Mouse (Mus musculus): ENCODE measurements around the gene Ssc5d.
"Not testable (repeated sequence)": the region's sequence is repeated elsewhere in the genome, so short reads cannot be mapped to it uniquely, and the experiment has no call there.

Gene Ssc5d

GRCm38 (mm10) chr7:4925441-4926381 is at the start of gene Ssc5d:
Gene Ssc5d, plus strand, starts transcription at chr7:4925785.
- peak; percentile 51 for DNase-seq

- DNase-seq, result peak; percentile 87
Observed at GRCm38 (mm10) chr7:4876753-4877221, 48.8 kb upstream of the Ssc5d start, which contains the start of gene Isoc2a. Gene Isoc2a, plus strand, starts transcription at chr7:4877153.

- DNase-seq, result no peak
Observed at GRCm38 (mm10) chr7:4877226-4877625, 48.4 kb upstream of the Ssc5d start.

DNA sequence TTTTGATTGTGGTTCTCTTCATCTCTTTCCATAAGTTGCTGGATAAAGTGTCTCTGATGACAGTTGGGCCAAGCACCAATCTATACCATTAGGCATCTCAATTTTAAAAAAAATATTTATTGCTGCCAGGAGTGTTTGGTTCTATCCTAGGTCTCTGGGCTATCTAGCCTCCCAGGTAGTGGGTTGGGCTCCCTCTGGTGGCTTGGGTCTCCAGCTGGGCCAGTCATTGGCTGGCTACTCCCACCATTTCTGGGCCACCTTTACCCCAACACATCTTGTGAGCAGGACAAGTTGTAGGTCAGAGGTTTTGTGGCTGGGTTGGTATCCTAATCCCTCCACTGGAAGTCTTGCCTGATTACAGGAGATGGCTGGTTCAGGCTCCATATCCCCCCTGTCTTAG is 47.4 kb upstream of the Ssc5d start:
- DNase-seq, result peak; percentile 28

- not testable (repeated sequence) for DNase-seq
Observed at GRCm38 (mm10) chr7:4879036-4879435, 46.5 kb upstream of the Ssc5d start.

DNA sequence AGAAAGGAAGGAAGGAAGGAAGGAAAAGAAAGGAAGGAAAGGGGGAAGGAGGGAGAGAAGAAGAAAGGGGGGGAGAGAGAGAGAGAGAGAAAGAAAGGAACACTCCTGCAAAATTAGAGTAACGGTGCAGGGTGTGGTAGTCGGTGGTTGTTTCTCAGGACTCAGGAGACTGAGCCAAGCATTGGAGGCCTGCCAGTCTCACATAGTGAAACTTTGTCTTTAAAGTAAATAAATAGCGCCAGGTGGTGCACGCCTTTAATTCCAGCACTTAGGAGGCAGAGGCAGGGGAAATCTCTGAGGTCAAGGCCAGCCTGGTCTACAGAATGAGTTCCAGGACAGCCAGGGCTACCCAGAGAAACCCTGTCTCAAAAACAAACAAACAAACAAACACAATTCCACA is 38.9 kb upstream of the Ssc5d start:
- peak; percentile 39 for DNase-seq

GRCm38 (mm10) chr7:4895186-4895585 is 30.4 kb upstream of the Ssc5d start:
- DNase-seq, result no peak

DNA sequence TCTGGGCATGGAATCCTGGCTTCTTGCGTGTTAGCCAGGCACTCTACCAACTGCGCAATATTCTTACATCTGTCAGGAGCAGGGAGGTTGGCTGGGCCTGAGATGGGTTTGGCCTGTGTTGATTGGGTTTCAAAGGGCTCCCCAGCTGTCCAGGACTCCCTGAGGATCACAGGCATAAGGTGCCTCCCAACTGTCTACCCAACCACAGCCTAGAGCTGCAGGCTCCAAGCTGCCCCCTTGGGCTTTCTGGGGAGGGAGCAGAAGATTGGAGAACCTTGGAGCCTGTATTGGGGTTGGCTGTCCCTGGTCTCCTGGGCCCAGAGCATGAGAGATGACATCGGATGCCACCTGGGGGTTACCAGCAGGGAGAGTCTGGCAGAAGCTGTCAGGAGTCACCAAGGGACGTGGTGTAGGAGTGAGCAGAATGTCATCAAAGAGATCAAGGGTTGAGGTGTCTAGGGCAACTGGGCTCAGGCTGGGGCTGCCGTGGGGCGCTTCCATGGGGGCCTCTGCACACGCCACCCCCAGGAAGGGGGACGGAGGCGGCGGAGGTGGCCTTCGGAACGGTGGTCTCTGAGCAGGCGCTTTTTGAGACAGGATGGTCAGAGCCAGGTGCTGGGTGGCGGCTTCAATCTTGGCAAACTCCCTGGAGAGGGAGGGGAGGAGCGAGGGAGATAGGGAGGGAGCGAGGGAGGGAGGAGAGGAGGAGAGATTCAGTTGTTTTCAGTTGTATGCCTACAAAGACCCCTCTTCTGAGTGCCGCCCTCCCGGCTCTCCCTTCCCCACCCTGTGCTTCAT is 26.5 kb upstream of the Ssc5d start:
- DNase-seq, result no peak

DNA sequence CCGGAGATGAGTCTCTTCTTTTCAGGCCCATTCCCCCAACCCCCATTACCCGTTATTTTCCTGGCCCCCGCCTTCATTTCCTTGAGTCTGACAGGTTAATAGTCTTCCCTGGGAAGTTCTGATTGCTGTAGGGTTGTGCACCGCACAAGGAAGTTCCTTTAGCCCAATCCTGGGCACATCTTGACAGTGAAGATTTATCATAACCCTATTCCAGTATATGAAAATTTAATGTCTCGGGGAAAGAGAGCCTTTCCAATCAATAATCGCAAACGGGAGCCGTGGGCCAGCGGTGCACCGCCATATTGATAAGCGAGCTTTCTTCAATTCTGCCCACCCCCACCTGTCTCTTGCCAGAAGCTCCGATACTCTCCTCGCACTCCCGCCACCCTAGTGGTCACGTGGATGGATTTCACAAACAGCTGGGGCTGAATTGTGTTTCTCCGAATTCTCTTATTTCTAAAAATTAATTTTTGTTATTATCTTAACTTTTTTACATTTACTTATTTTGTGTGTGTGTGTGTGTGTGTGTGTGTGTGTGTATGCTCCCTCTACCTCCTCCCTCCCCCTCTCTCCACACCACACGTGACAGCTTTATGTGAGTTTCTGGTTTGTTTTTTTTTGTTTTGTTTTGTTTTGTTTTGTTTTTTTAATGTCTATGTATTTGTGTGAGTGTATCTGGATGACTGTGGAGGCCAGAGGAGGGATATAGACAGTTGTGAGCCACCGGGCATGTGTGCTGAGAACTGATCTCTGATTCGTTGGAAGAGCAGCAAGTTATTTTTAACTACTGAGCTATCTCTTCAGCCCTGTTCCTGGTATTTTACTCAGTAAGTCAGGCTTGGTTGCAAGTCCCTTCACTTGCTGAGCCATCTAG is 25.7 kb upstream of the Ssc5d start:
- peak; percentile 32 for DNase-seq

- no peak for DNase-seq
Observed at GRCm38 (mm10) chr7:4900523-4900851, 25.1 kb upstream of the Ssc5d start.

DNA sequence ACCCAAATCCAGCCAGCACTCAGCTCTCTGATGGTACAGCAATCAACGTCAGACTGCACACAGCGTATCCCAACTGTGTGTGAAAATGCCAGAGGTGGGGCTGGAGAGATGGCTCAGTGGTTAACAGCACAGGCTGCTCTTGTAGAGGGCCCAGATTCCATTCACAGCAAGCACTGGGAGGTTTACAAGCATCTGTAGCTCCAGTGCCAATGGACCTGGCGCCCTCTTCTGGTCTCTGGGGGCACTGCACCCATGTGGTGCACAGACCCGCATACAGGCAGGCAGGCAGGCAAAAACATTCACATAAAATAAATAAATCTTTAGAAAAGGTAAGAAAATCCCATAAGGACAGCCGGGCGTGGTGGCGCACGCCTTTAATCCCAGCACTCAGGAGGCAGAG is 24.4 kb upstream of the Ssc5d start:
- no peak for DNase-seq

- DNase-seq, result no peak
Observed at GRCm38 (mm10) chr7:4902404-4902803, 23.2 kb upstream of the Ssc5d start.

DNA sequence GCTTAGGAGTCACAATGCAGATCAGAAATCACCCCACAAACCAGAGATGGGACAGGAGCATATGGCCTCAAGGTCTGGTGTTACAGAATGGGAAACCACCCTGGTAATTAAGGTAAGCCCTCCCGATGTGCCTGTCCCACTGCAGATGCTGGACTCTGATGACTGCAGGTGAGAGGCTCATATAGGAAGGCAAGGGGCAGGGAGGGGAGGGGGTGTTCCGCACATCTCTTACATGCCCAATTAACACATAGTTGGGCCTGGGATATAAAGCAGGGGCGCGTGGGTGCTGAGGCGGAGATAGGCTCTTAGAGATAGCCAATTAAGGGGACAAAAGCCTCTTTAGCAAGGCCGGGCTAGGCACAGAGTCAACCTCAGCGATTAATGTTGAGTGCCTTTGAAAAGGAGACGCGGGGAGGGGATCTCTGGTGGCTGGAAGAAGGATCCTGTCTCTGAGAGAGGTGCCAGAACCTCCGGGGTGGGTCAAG is 19.1 kb upstream of the Ssc5d start, which contains the start of gene Gm36210:
TSS of gene Gm36210 (minus strand) at position 51 of the 485 bp plus-strand sequence.
- DNase-seq, result no peak

DNA sequence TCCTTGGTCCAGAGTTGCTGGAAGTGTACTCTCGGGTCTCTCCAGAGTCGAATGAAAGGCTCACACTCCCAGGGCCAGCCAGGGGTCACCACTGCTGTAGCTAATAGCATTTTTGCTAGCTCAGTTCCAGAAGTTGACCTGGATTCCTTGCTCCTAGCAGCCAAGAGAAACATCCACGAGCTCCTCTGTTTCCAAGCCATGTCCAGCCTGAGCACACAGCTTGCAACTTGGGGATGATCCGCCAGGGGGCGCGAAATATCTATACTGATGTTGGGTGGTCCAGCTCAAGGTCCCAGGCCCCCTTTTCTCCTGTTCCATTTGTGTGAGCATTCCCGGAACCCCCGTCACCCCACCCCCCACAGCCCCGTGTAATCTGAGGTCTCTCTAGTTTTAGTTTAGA is 14.0 kb upstream of the Ssc5d start:
- DNase-seq, result peak; percentile 79

DNA sequence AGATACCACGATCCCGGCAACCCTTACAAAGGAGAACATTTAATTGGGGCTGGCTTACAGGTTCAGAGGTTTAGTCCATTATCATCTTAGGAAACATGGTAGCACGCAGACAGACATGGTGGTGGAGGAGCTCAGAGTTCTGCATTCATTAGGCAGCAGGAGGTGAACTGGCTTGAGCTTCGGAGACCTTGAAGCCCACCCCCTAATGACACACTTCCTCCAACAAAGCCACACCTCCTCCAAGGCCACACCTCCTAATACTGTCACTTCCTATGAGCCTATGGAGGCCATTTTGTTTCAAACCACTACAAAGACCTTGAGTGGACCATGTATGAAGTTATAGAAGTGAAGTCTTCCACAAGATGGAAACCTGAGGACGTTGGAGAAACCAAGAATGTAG is 13.3 kb upstream of the Ssc5d start:
- no peak for DNase-seq

GRCm38 (mm10) chr7:4915007-4915665 is 10.4 kb upstream of the Ssc5d start, which contains the start of gene Zfp628:
Gene Zfp628, plus strand, starts transcription at chr7:4915217.
- peak; percentile 96 for DNase-seq

- no peak for DNase-seq
Observed at GRCm38 (mm10) chr7:4915669-4916416, 9.7 kb upstream of the Ssc5d start.

DNA sequence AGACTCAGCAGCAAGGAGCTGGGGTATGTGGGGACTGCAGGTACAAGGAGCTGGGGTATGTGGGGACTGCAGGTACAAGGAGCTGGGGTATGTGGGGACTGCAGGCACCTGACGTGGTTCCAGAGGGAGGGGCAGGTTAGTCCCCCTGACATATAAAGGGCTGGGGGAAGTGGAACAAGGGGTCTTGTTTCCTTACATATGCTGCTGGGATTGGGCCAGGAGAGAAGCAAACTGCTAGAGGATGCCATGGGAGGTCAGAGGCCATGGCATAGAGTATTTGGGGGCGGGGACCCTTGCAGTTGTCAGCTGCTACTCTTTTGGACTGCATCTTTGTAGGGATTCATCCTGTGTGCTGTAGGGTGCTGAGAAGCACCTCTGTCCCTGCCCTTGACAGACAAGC is 8.1 kb upstream of the Ssc5d start:
- DNase-seq, result no peak

GRCm38 (mm10) chr7:4918681-4919080 is 6.9 kb upstream of the Ssc5d start:
- no peak for DNase-seq

DNA sequence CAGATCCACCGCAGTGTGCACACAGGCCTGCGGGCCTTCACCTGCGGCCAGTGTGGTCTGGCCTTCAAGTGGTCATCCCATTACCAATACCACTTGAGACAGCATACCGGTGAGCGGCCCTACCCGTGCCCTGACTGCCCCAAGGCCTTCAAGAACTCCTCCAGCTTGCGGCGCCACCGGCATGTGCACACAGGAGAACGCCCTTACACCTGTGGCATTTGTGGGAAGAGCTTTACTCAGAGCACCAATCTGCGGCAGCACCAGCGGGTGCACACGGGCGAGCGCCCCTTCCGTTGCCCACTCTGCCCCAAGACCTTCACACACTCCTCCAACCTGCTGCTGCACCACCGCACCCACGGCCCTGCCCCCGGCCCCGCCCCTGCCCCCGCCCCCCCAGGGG is 6.5 kb upstream of the Ssc5d start:
- no peak for DNase-seq

- no peak for DNase-seq
Observed at GRCm38 (mm10) chr7:4919971-4920370, 5.6 kb upstream of the Ssc5d start.
